Mouse (Mus musculus) heart, adult 2 months (tissue): ENCODE data around the gene Tenm3.

Experiments
- CTCF ChIP-seq: fragments of 200-600 bp; IDR thresholded peaks from 2 replicates; pipeline ENCODE4 v1.8.1; 2022; ENCODE audit warnings: antibody characterized with exemption, mild to moderate bottlenecking, moderate library complexity
- POLR2A ChIP-seq: fragments of 200-500 bp; IDR thresholded peaks from 2 replicates; pipeline ENCODE4 v1.6.1; 2011; ENCODE audit warnings: mild to moderate bottlenecking, low read depth, low read length, control low read depth; ENCODE audit not compliant: insufficient read depth

DNA sequence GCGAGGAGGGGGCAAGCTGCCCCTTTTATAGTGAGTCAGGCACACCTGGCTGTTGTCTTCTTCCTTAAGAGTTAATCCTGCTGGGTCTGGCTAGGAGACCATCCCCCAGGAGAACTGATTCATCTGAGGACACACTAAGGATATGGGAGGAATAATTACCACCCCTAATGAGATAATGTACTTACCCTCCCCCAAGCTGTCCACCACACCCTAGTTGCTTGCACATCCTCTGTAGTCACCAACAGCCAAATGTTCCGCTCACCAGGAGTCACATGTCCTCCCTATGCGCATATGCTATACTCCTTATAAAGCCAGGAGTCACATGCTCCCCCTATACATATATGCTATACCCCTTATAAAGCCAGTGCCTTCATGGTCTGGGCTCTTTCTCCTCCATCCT, 662.8 kb downstream of the Tenm3 start:
- TF ChIP-seq POLR2A (no peak), CTCF (no peak)
